ENCODE assay signal across 18 mouse cellular contexts in genomic region chr9:42885123-42885522, GRCm38 (mm10). TPM values are rescaled to one million over a fixed set of nuclear protein-coding genes. Genes with fewer than 3 reads are reported as not detected.
"Had no signal": no experiment of that assay in that cellular context is flagged by ENCODE, and none has a peak within 500 bp of the region (broad histone marks: within the 10 kb centered on the region; RNA-seq: fewer than 3 reads in every experiment).

No protein-coding gene starts in this region.

- H3K36me3 ChIP-seq: liver, embryonic 13.5 days; neural tube, embryonic 12.5 days had no signal

- H3K4me3 ChIP-seq: left cerebral cortex, adult 2 months; liver, embryonic 13.5 days; myocyte; neural tube, embryonic 12.5 days had no signal

- H3K4me1 ChIP-seq: liver, embryonic 13.5 days had no signal

- H3K27ac ChIP-seq: hindbrain, postnatal 0 days; left cerebral cortex, adult 2 months; liver, embryonic 13.5 days; macrophage; neural tube, embryonic 12.5 days had no signal

- DNase-seq: kidney, adult 18-20 months; layer of hippocampus, postnatal 36 days; liver, embryonic 13.5 days; lung, adult 2 months; lung, postnatal 14 days; midbrain, embryonic 14.5 days; right cerebral cortex, postnatal 25 days; spleen, adult 18-20 months; thymus, postnatal 25 days had no signal

- H3K9ac ChIP-seq: liver, embryonic 13.5 days; neural tube, embryonic 12.5 days had no signal

- H3K4me2 ChIP-seq: liver, embryonic 13.5 days; neural tube, embryonic 12.5 days had no signal

- ATAC-seq: hindbrain, postnatal 0 days; inflammation-experienced regulatory T-cells, adult 6 months had no signal

- H3K9me3 ChIP-seq: liver, embryonic 13.5 days; neural tube, embryonic 12.5 days had no signal

RNA-seq across cellular contexts. Expression of gene Grik4, which starts 59.2 kb away (rescaled TPM):
- total RNA-seq: megakaryocyte, adult 5-6 weeks; monocyte, adult 5-6 weeks; neutrophil, adult 5-6 weeks had no signal
- polyA plus RNA-seq: macrophage, myocyte had no signal
